Mouse (Mus musculus) gastrocnemius, postnatal 14 days (tissue): ENCODE measurements around the gene Mef2c. TPM values are rescaled to one million over a fixed set of nuclear protein-coding genes. Genes with fewer than 3 reads are reported as not detected.
A peak's percentile ranks its signal among the peaks of the same experiment; 100 is the strongest.

Experiments
- DNase-seq: peaks from one replicate; pipeline ENCODE4 v3.0.0; 2021; ENCODE audit warnings: mixed read lengths
- intact Hi-C: fragments of 180-260 bp; cut with DNase I; formaldehyde crosslinking; loops from one replicate; pipeline ENCODE4 v1.15.1; 2025; ENCODE audit warnings: low total_unique reads
- total RNA-seq, 2 experiments: library from RNA; stranded (reverse); gene quantifications; 2 replicates each; pipeline ENCODE4 v1.2.3; 2021

The Mef2c gene
- total RNA-seq, 2 experiments from 2014 or later, result 258 to 347 TPM

- peak; percentile 16 for DNase-seq
- intact Hi-C loops, result no loop called here
Observed at GRCm38 (mm10) chr13:83603373-83604265, 99.8 kb downstream of the Mef2c start.

GRCm38 (mm10) chr13:83604320-83604719, 100.5 kb downstream of the Mef2c start:
- DNase-seq, result peak; percentile 63
- intact Hi-C loops, result no loop called here

GRCm38 (mm10) chr13:83604785-83605184, 101.0 kb downstream of the Mef2c start:
- intact Hi-C loops, result no loop called here
- no peak for DNase-seq

- DNase-seq, result no peak
- intact Hi-C loops, result no loop called here
Observed at GRCm38 (mm10) chr13:83607883-83608581, 104.2 kb downstream of the Mef2c start.

GRCm38 (mm10) chr13:83608851-83609516, 105.2 kb downstream of the Mef2c start:
- intact Hi-C loops, result no loop called here
- DNase-seq, result no peak

- intact Hi-C loops, result no loop called here
- DNase-seq, result no peak
Observed at GRCm38 (mm10) chr13:83609517-83609878, 105.7 kb downstream of the Mef2c start.

- intact Hi-C loops, result no loop called here
- DNase-seq, result no peak
Observed at GRCm38 (mm10) chr13:83610124-83610523, 106.3 kb downstream of the Mef2c start.

- intact Hi-C loops, result no loop called here
- no peak for DNase-seq
Observed at GRCm38 (mm10) chr13:83612195-83612594, 108.4 kb downstream of the Mef2c start.

- intact Hi-C loops, result no loop called here
- DNase-seq, result no peak
Observed at GRCm38 (mm10) chr13:83615875-83616274, 112.0 kb downstream of the Mef2c start.

GRCm38 (mm10) chr13:83624651-83625050, 120.8 kb downstream of the Mef2c start:
- intact Hi-C loops, result no loop called here
- DNase-seq, result no peak

GRCm38 (mm10) chr13:83627429-83627828, 123.6 kb downstream of the Mef2c start:
- intact Hi-C loops, result no loop called here
- DNase-seq, result no peak

- intact Hi-C loops, result no loop called here
- DNase-seq, result no peak
Observed at GRCm38 (mm10) chr13:83628139-83628538, 124.3 kb downstream of the Mef2c start.

GRCm38 (mm10) chr13:83633155-83633554, 129.3 kb downstream of the Mef2c start:
- intact Hi-C loops, result no loop called here
- no peak for DNase-seq

GRCm38 (mm10) chr13:83635218-83635617, 131.4 kb downstream of the Mef2c start:
- intact Hi-C loops, result no loop called here
- no peak for DNase-seq

- intact Hi-C loops, result no loop called here
- DNase-seq, result no peak
Observed at GRCm38 (mm10) chr13:83637666-83638065, 133.8 kb downstream of the Mef2c start.

GRCm38 (mm10) chr13:83638735-83639134, 134.9 kb downstream of the Mef2c start:
- intact Hi-C loops, result no loop called here
- no peak for DNase-seq

- intact Hi-C loops, result no loop called here
Observed at GRCm38 (mm10) chr13:83649051-83649450, 145.2 kb downstream of the Mef2c start.

GRCm38 (mm10) chr13:83649795-83650476, 146.1 kb downstream of the Mef2c start:
- intact Hi-C loops, result no loop called here
- DNase-seq, result no peak

More at GRCm38 (mm10) chr13:83649051-83649450, 145.2 kb downstream of the Mef2c start:
- no peak for DNase-seq

GRCm38 (mm10) chr13:83650807-83651206, 147.0 kb downstream of the Mef2c start:
- DNase-seq, result no peak
- intact Hi-C loops, result no loop called here
